Mouse (Mus musculus): ENCODE results near the gene Iqsec3. TPM values are rescaled to one million over a fixed set of nuclear protein-coding genes. Genes with fewer than 3 reads are reported as not detected.
A peak's percentile ranks its signal among the peaks of the same experiment; 100 is the strongest.

The Iqsec3 gene
- polyA plus RNA-seq, 1 experiment from 2014 or later, result 0.08 TPM

DNA sequence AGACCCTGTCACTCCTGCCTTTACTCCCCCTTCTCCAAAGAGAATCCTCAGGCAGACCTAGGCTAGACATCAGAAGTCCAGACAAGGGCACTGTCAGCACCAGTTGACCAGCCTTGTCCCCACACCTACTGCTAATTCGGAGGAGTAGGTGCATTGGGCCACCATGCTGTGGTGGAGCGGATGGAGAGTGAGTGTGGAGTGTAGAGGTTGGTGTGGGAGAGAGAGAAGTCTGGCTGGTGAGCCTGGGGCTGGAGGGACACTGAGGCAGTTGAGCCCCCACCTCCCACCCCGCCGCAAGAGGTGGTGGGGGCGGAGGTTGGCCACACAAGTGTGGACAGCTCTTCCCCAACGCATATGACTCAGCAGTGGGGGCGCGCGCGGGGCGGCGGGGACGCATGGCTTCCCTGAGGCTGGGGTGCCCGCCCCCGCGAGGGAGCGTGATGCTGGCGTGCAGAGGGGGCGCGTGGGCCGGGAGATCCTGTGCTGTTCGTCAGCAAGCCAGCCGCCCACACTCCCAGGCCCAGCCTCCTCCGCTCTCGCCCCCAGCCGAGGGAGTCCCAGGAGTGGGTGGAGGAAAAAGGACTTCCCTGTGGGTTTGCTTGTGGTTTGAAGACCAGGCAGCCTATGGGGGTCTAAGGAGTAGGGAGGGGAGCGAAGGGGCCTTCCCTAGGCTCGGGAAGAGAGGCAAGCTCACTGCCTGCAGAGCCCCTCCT lies 10.7 kb downstream of the Iqsec3 start:
- no peak overlapping the region; the same call in 1 of the 2 replicates for H3K9ac ChIP-seq (ENCODE audit: low read depth, low read length)
- H3K4me3 ChIP-seq (ENCODE audit: low read length), result no peak overlapping the region; the same call in 1 of the 2 replicates
- H3K36me3 ChIP-seq (ENCODE audit: control insufficient read depth, insufficient read depth, low read length), result no peaks in the 10 kb centered on the region
- H3K4me1 ChIP-seq (ENCODE audit: control insufficient read depth, insufficient read depth, low read length), result 0 out of 2 replicates have a peak, but pooled peaks cover 4% of the 10 kb centered on the region
- H3K27me3 ChIP-seq (ENCODE audit: control insufficient read depth, insufficient read depth, low read length), result peaks cover 5% of the 10 kb centered on the region; the same call in 1 of the 2 replicates
- peak overlapping the region; percentile 39 for H3K4me2 ChIP-seq (replicated peaks; ENCODE audit: low read depth, low read length)
- H3K9me3 ChIP-seq (ENCODE audit: control insufficient read depth, low read length), result no peaks in the 10 kb centered on the region
- WGBS, result 4% methylated on average over 26 of the region's 28 CpGs
- peak; percentile 43; the same call in 1 of the 2 replicates for ATAC-seq (ENCODE audit: low FRiP score, low TSS enrichment)
- H3K27ac ChIP-seq (ENCODE audit: low read depth, low read length), result no peak overlapping the region

DNA sequence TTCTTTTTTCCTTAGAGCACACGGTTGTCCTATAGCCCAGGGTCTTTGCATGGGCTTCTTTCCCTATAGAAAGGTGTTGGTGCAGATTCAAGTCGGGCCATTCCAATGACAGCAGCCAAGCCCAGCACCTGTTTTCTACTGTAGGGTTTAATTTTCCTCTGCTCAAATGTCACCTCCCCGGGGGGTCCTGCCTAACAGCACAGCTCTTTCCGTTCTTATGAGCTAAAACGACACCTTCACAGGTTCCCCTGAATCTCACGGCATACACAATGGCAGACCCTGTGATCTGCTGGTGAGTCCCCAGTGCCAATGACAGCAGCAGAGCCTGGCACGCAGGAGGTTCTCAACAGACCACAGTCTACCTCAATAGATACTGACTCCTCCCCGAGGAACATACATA lies 16.1 kb downstream of the Iqsec3 start:
- peaks cover 4% of the 10 kb centered on the region; the same call in 1 of the 2 replicates for H3K27me3 ChIP-seq (ENCODE audit: control insufficient read depth, insufficient read depth, low read length)
- no peaks in the 10 kb centered on the region for H3K9me3 ChIP-seq (ENCODE audit: control insufficient read depth, low read length)
- no peaks in the 10 kb centered on the region for H3K36me3 ChIP-seq (ENCODE audit: control insufficient read depth, insufficient read depth, low read length)
- H3K4me1 ChIP-seq (ENCODE audit: control insufficient read depth, insufficient read depth, low read length), result no peaks in the 10 kb centered on the region
- H3K27ac ChIP-seq (ENCODE audit: low read depth, low read length), result no peak overlapping the region
- H3K4me2 ChIP-seq (replicated peaks; ENCODE audit: low read depth, low read length), result no peak overlapping the region
- WGBS, result 54% methylated on average over 8 of the region's 8 CpGs
- no peak for ATAC-seq (ENCODE audit: low FRiP score, low TSS enrichment)
- no peak overlapping the region for H3K9ac ChIP-seq (ENCODE audit: low read depth, low read length)
- no peak overlapping the region for H3K4me3 ChIP-seq (ENCODE audit: low read length)

DNA sequence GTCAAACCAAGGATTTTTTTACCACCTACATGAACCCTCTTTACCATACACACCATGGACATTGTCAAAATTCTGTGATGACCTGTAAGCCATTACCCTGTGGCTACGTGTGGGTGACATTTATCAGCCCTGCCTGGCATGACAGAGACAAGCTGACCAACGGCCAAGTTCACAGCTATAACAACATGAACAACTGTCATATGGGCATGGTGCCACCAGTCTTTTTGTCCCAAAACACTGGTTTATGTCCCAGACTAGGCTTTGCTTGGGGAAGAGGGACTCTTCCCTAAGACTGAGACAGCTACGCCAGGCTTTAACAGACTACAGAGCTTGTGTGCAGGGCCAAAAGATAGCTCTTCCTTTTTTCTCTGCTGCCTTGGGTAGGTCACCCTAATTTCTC lies 16.8 kb downstream of the Iqsec3 start:
- WGBS, result 76% methylated on average over 3 of the region's 3 CpGs
- H3K4me2 ChIP-seq (replicated peaks; ENCODE audit: low read depth, low read length), result no peak overlapping the region
- no peak overlapping the region for H3K9ac ChIP-seq (ENCODE audit: low read depth, low read length)
- peaks cover 4% of the 10 kb centered on the region; the same call in 1 of the 2 replicates for H3K27me3 ChIP-seq (ENCODE audit: control insufficient read depth, insufficient read depth, low read length)
- H3K4me3 ChIP-seq (ENCODE audit: low read length), result no peak overlapping the region
- H3K4me1 ChIP-seq (ENCODE audit: control insufficient read depth, insufficient read depth, low read length), result no peaks in the 10 kb centered on the region
- no peaks in the 10 kb centered on the region for H3K9me3 ChIP-seq (ENCODE audit: control insufficient read depth, low read length)
- no peak for ATAC-seq (ENCODE audit: low FRiP score, low TSS enrichment)
- H3K27ac ChIP-seq (ENCODE audit: low read depth, low read length), result no peak overlapping the region
- H3K36me3 ChIP-seq (ENCODE audit: control insufficient read depth, insufficient read depth, low read length), result no peaks in the 10 kb centered on the region

DNA sequence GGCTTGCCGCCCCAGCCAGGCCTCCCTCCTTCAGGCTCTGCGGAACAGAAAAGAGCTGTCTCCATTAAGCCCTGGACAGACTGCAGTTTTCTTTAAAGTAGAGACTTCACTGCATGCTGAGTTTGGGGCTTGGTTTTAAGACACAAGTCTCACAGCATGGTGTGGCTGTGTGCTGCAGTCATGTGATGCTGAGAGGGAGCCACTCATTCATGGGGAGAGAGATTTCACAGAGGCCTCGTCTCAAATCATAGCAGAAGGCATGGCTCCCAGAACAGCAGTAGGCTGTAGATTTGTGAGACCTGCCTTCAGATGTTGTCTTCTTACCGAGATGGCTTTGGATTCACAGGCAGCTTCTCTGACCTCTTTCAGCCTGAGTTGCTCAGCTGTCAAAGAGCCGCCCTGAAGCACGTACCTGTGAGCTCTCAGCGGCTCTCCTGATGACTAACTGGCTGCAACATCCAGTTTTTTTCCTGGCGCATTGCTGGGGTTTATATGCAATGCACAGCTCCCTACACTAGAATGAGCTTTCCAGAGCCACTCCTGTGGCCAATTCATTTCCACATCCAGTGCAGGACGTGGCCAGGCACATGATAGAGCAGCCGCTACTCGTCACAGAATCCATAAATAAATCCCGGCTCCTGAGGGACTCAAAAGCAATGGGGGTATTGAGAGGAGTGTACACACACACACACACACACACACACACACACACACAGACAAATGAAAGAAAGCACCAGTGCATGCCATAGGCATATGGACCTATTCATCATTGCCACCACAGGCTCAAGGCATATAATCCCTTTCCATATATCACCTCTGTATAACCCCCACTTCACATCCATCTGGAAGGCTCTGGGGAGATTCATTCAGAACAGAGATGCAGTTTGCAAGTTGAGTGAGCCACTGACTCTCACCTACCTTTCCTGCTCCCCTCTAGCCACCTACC lies 18.7 kb downstream of the Iqsec3 start:
- Histone ChIP-seq H3K9me3 (ENCODE audit: control insufficient read depth, low read length) (no peaks in the 10 kb centered on the region), H3K4me1 (ENCODE audit: control insufficient read depth, insufficient read depth, low read length) (no peaks in the 10 kb centered on the region), H3K27me3 (ENCODE audit: control insufficient read depth, insufficient read depth, low read length) (peaks cover 4% of the 10 kb centered on the region; the same call in 1 of the 2 replicates), H3K36me3 (ENCODE audit: control insufficient read depth, insufficient read depth, low read length) (no peaks in the 10 kb centered on the region), H3K4me2 (replicated peaks; ENCODE audit: low read depth, low read length) (no peak overlapping the region), H3K9ac (ENCODE audit: low read depth, low read length) (no peak overlapping the region), H3K4me3 (ENCODE audit: low read length) (no peak overlapping the region), H3K27ac (ENCODE audit: low read depth, low read length) (no peak overlapping the region)
- 56% methylated on average over 12 of the region's 12 CpGs for WGBS
- ATAC-seq (ENCODE audit: low FRiP score, low TSS enrichment), result 0 out of 2 replicates have a peak, but pooled peaks have one; percentile 28

DNA sequence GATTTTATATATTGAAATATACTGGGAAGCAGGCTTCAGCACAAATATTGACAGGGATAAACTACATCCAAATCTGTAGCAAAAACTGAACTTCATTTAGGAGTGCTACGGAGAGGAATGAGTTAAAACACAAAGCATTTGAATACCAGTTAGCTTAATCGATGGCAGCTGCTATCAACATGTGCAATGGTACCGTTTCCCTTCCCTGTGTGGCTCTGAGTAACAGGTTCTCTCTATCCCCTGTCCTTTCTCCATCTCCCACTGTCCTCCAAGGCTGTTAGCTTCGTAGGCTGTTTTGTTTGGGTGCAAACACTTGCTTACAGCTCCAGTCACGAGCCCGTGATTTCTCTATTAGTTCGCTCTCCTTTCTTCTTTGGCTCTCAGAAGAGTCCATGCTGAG lies 19.7 kb downstream of the Iqsec3 start:
- WGBS, result 63% methylated on average over 7 of the region's 7 CpGs
- ATAC-seq (ENCODE audit: low FRiP score, low TSS enrichment), result no peak
- no peaks in the 10 kb centered on the region for H3K36me3 ChIP-seq (ENCODE audit: control insufficient read depth, insufficient read depth, low read length)

DNA sequence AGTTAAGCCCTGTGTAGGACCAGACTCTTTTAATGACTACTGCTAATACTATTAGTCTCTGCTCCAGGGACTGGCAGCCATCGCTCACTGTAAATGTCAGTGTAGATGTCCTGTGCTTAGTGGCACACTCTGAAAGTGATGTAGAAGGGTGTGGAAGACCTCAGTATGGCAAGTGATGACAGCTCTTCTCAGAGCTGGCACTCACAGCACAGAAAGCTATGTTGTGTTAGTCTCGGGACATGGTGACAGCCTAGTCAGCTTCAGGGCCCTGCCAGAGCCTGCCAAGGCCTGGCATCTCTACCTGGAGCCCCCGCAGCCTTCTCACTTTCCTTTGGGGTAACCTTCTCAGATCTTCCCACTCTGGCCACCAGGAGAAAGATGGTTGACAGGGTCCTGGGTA lies 21.8 kb downstream of the Iqsec3 start:
- Histone ChIP-seq H3K4me2 (replicated peaks; ENCODE audit: low read depth, low read length) (no peak overlapping the region), H3K9me3 (ENCODE audit: control insufficient read depth, low read length) (no peaks in the 10 kb centered on the region), H3K9ac (ENCODE audit: low read depth, low read length) (no peak overlapping the region), H3K4me1 (ENCODE audit: control insufficient read depth, insufficient read depth, low read length) (no peaks in the 10 kb centered on the region), H3K27ac (ENCODE audit: low read depth, low read length) (no peak overlapping the region), H3K4me3 (ENCODE audit: low read length) (no peak overlapping the region), H3K36me3 (ENCODE audit: control insufficient read depth, insufficient read depth, low read length) (no peaks in the 10 kb centered on the region), H3K27me3 (ENCODE audit: control insufficient read depth, insufficient read depth, low read length) (no peaks in the 10 kb centered on the region; the same call in 1 of the 2 replicates)
- WGBS, result 86% methylated on average over 3 of the region's 3 CpGs
- ATAC-seq (ENCODE audit: low FRiP score, low TSS enrichment), result no peak

More for the DNA sequence above, 19.7 kb downstream of the Iqsec3 start:
- Histone ChIP-seq H3K9me3 (ENCODE audit: control insufficient read depth, low read length) (no peaks in the 10 kb centered on the region), H3K4me3 (ENCODE audit: low read length) (no peak overlapping the region), H3K4me1 (ENCODE audit: control insufficient read depth, insufficient read depth, low read length) (no peaks in the 10 kb centered on the region), H3K4me2 (replicated peaks; ENCODE audit: low read depth, low read length) (no peak overlapping the region), H3K27me3 (ENCODE audit: control insufficient read depth, insufficient read depth, low read length) (peaks cover 4% of the 10 kb centered on the region; the same call in 1 of the 2 replicates), H3K27ac (ENCODE audit: low read depth, low read length) (no peak overlapping the region), H3K9ac (ENCODE audit: low read depth, low read length) (no peak overlapping the region)

DNA sequence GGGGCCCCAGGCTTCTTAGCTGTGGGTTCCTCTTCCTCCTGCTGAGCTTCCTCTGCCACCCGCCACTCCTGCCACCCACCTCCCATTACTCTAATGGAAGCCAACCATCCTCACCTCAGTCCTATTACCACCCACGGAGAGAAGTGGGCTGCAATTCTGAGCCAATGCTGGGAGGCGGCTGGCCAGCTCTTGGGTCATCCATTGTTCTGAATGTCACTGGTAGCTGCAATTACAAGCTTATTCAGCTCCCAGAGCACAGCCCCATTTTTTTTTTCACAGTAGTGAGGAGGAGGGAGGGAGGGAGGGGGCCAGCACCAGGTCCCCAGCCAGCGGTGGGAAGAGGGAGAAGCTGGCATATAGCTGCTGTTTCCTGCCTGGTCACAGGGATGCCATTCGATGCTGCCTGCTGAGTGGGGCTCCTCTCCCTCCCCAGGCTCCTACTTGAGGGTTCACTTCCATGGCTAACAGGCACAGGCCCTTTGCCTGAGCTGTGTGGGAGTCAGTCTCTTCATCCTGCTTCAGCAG lies 32.7 kb downstream of the Iqsec3 start:
- Histone ChIP-seq H3K36me3 (ENCODE audit: control insufficient read depth, insufficient read depth, low read length) (no peaks in the 10 kb centered on the region), H3K27ac (ENCODE audit: low read depth, low read length) (no peak overlapping the region), H3K4me3 (ENCODE audit: low read length) (no peak overlapping the region), H3K4me1 (ENCODE audit: control insufficient read depth, insufficient read depth, low read length) (no peaks in the 10 kb centered on the region), H3K4me2 (replicated peaks; ENCODE audit: low read depth, low read length) (no peak overlapping the region), H3K27me3 (ENCODE audit: control insufficient read depth, insufficient read depth, low read length) (no peaks in the 10 kb centered on the region), H3K9ac (ENCODE audit: low read depth, low read length) (no peak overlapping the region), H3K9me3 (ENCODE audit: control insufficient read depth, low read length) (no peaks in the 10 kb centered on the region)
- WGBS, result 16% methylated on average over 4 of the region's 5 CpGs
- ATAC-seq (ENCODE audit: low FRiP score, low TSS enrichment), result no peak; the same call in 1 of the 2 replicates

DNA sequence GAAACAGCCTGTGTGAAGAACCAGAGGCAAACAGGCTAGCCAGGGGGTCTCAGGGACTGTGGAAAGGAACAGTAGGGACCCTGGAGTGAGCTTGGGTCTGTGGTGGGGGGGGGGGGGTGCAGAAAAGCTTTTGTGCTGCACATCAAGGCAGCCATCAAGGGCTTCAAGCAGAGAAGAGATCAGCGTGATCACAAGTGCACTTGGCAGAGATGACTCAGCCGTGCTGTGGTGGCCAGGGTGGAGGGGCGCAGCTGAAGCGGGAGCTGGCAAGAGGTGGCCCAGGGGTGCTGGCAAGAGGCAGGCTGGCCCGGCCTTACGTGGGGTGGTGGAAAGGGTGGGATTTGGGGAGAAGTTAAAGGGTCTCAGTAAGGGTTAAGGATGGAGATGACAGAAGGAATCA lies 48.6 kb downstream of the Iqsec3 start:
- ATAC-seq (ENCODE audit: low FRiP score, low TSS enrichment), result no peak

More for the DNA sequence above, 48.6 kb downstream of the Iqsec3 start:
- Histone ChIP-seq H3K4me2 (replicated peaks; ENCODE audit: low read depth, low read length) (no peak overlapping the region), H3K36me3 (ENCODE audit: control insufficient read depth, insufficient read depth, low read length) (no peaks in the 10 kb centered on the region), H3K9me3 (ENCODE audit: control insufficient read depth, low read length) (no peaks in the 10 kb centered on the region), H3K4me1 (ENCODE audit: control insufficient read depth, insufficient read depth, low read length) (0 out of 2 replicates have a peak, but pooled peaks cover 5% of the 10 kb centered on the region), H3K4me3 (ENCODE audit: low read length) (no peak overlapping the region), H3K9ac (ENCODE audit: low read depth, low read length) (no peak overlapping the region), H3K27ac (ENCODE audit: low read depth, low read length) (no peak overlapping the region), H3K27me3 (ENCODE audit: control insufficient read depth, insufficient read depth, low read length) (no peaks in the 10 kb centered on the region)
- 52% methylated on average over 6 of the region's 6 CpGs for WGBS
